ENCODE assay signal across 11 mouse cellular contexts in genomic region chr17:44351499-44352117, GRCm38 (mm10).
A peak's percentile ranks its signal among the peaks of the same experiment; 100 is the strongest.
DNase-seq lines count a peak whose midpoint lies in the region; ATAC-seq and TF ChIP-seq lines count a peak whose summit lies in the region.
"Had no signal": no experiment of that assay in that cellular context is flagged by ENCODE, and none has a peak within 500 bp of the region (broad histone marks: within the 10 kb centered on the region; RNA-seq: fewer than 3 reads in every experiment).

No protein-coding gene starts in this region.

- no peak overlapping the region for H3K4me3 ChIP-seq in liver, postnatal 0 days (ENCODE audit: low read depth, low read length)
- H3K4me3 ChIP-seq in liver, embryonic 11.5 days (ENCODE audit: low read depth, low read length) = no peak overlapping the region
- H3K4me3 ChIP-seq in forebrain, embryonic 16.5 days (replicated peaks; ENCODE audit: low read length) = no peak overlapping the region
- H3K4me3 ChIP-seq in midbrain, embryonic 12.5 days = no peak overlapping the region
- H3K4me3 ChIP-seq: heart, embryonic 10.5 days; liver, embryonic 15.5 days had no signal

- 60% methylated on average over 13 of the region's 13 CpGs for WGBS in liver, postnatal 0 days (ENCODE audit: insufficient replicate concordance)
- WGBS in liver, embryonic 11.5 days = 83% methylated on average over 13 of the region's 13 CpGs
- WGBS in forebrain, embryonic 16.5 days = 13% methylated on average over 13 of the region's 13 CpGs
- WGBS in midbrain, embryonic 12.5 days = 37% methylated on average over 13 of the region's 13 CpGs

- H3K9me3 ChIP-seq in liver, postnatal 0 days (ENCODE audit: low read length) = no peaks in the 10 kb centered on the region
- H3K9me3 ChIP-seq in liver, embryonic 11.5 days (ENCODE audit: control insufficient read depth, low read length) = no peaks in the 10 kb centered on the region
- no peaks in the 10 kb centered on the region for H3K9me3 ChIP-seq in forebrain, embryonic 16.5 days (ENCODE audit: control insufficient read depth, low read length)
- no peaks in the 10 kb centered on the region for H3K9me3 ChIP-seq in midbrain, embryonic 12.5 days
- H3K9me3 ChIP-seq: heart, embryonic 10.5 days; liver, embryonic 15.5 days had no signal

- no peaks in the 10 kb centered on the region for H3K36me3 ChIP-seq in liver, postnatal 0 days (replicated peaks; ENCODE audit: insufficient read depth, low read length)
- H3K36me3 ChIP-seq in liver, embryonic 11.5 days (ENCODE audit: control insufficient read depth, insufficient read depth, low read length) = no peaks in the 10 kb centered on the region
- H3K36me3 ChIP-seq in forebrain, embryonic 16.5 days (ENCODE audit: control insufficient read depth, insufficient read depth) = no peaks in the 10 kb centered on the region
- H3K36me3 ChIP-seq in midbrain, embryonic 12.5 days = no peaks in the 10 kb centered on the region
- H3K36me3 ChIP-seq: heart, embryonic 10.5 days; liver, embryonic 15.5 days had no signal

- no peak for TF ChIP-seq CTCF in liver, postnatal 0 days (IDR thresholded peaks at IDR 0.05; ENCODE audit: low read depth)

- TF ChIP-seq EP300 in liver, postnatal 0 days (IDR thresholded peaks at IDR 0.05; ENCODE audit: low read depth) = no peak

- H3K27ac ChIP-seq in liver, postnatal 0 days (ENCODE audit: low read depth) = no peak overlapping the region
- no peak overlapping the region for H3K27ac ChIP-seq in liver, embryonic 11.5 days (ENCODE audit: low read depth, low read length)
- no peak overlapping the region for H3K27ac ChIP-seq in forebrain, embryonic 16.5 days (ENCODE audit: low read length)
- H3K27ac ChIP-seq in midbrain, embryonic 12.5 days (replicated peaks) = no peak overlapping the region
- H3K27ac ChIP-seq: heart, embryonic 10.5 days; liver, embryonic 15.5 days had no signal

- no peak overlapping the region for H3K4me2 ChIP-seq in liver, postnatal 0 days (ENCODE audit: low read depth, low read length)
- no peak overlapping the region for H3K4me2 ChIP-seq in liver, embryonic 11.5 days
- H3K4me2 ChIP-seq in forebrain, embryonic 16.5 days (ENCODE audit: low read length) = no peak overlapping the region
- H3K4me2 ChIP-seq in midbrain, embryonic 12.5 days (replicated peaks) = no peak overlapping the region; the same call in 1 of the 2 replicates
- H3K4me2 ChIP-seq: liver, embryonic 15.5 days had no signal

- peak; percentile 45 for DNase-seq in liver, postnatal 0 days
- no peak for DNase-seq in liver, embryonic 11.5 days (ENCODE audit: low spot score)
- no peak for DNase-seq in urinary bladder, adult 2 months (ENCODE audit: low spot score)
- DNase-seq in adipocyte (ENCODE audit: low spot score) = no peak
- DNase-seq: adrenal gland, postnatal 25 days had no signal

- peak; percentile 40 for ATAC-seq in liver, postnatal 0 days
- no peak for ATAC-seq in liver, embryonic 11.5 days (replicated peaks; ENCODE audit: low FRiP score)
- ATAC-seq in forebrain, embryonic 16.5 days = peak; percentile 79
- peak; percentile 69 for ATAC-seq in midbrain, embryonic 12.5 days (ENCODE audit: low FRiP score, low read depth)
- no peak; the same call in 1 of the 2 replicates for ATAC-seq in megakaryocyte progenitor cell, adult 5-6 weeks (replicated peaks; ENCODE audit: poor library complexity)
- ATAC-seq in monocyte, adult 5-6 weeks (replicated peaks; ENCODE audit: insufficient number of reproducible peaks, low FRiP score, low TSS enrichment, poor library complexity, severe bottlenecking) = no peak

- no peak overlapping the region for H3K9ac ChIP-seq in liver, postnatal 0 days (replicated peaks)
- no peak overlapping the region for H3K9ac ChIP-seq in liver, embryonic 11.5 days (ENCODE audit: low read depth, low read length)
- H3K9ac ChIP-seq in forebrain, embryonic 16.5 days (replicated peaks; ENCODE audit: low read depth, low read length) = no peak overlapping the region
- no peak overlapping the region for H3K9ac ChIP-seq in midbrain, embryonic 12.5 days (replicated peaks)
- H3K9ac ChIP-seq: liver, embryonic 15.5 days had no signal

- no peaks in the 10 kb centered on the region for H3K27me3 ChIP-seq in liver, postnatal 0 days (ENCODE audit: insufficient read depth, low read length)
- no peaks in the 10 kb centered on the region for H3K27me3 ChIP-seq in liver, embryonic 11.5 days (replicated peaks; ENCODE audit: control insufficient read depth, insufficient read depth, low read length)
- no peaks in the 10 kb centered on the region for H3K27me3 ChIP-seq in forebrain, embryonic 16.5 days (replicated peaks; ENCODE audit: control insufficient read depth, insufficient read depth, low read length)
- H3K27me3 ChIP-seq in midbrain, embryonic 12.5 days = no peaks in the 10 kb centered on the region
- H3K27me3 ChIP-seq: liver, embryonic 15.5 days had no signal

- peaks cover 3% of the 10 kb centered on the region; the same call in 1 of the 2 replicates for H3K4me1 ChIP-seq in liver, postnatal 0 days (ENCODE audit: insufficient read depth)
- no peaks in the 10 kb centered on the region for H3K4me1 ChIP-seq in liver, embryonic 11.5 days (replicated peaks; ENCODE audit: control insufficient read depth, insufficient read depth, low read length)
- peaks cover 10% of the 10 kb centered on the region for H3K4me1 ChIP-seq in forebrain, embryonic 16.5 days (replicated peaks; ENCODE audit: control insufficient read depth, insufficient read depth, low read length)
- H3K4me1 ChIP-seq in midbrain, embryonic 12.5 days = peaks cover 8% of the 10 kb centered on the region; the same call in 1 of the 2 replicates
- H3K4me1 ChIP-seq: liver, embryonic 15.5 days had no signal

Comparison
In these comparisons a context has a peak if more than half of its experiments do, and no peak if none do; other contexts are left out.
1. ATAC-seq: peak in liver, postnatal 0 days (single experiment), forebrain, embryonic 16.5 days (single experiment) and midbrain, embryonic 12.5 days (single experiment); none in liver, embryonic 11.5 days (single experiment), megakaryocyte progenitor cell, adult 5-6 weeks (single experiment) and monocyte, adult 5-6 weeks (single experiment).